Mouse (Mus musculus): ENCODE results near the gene Atp10a.

- no peak for TF ChIP-seq CTCF (conservative IDR thresholded peaks at IDR 0.05; ENCODE audit: insufficient read depth, insufficient read length, low read depth, low read length)
- TF ChIP-seq POLR2A (IDR thresholded peaks at IDR 0.05; ENCODE audit: low read depth, low read length) = no peak
Measured at GRCm38 (mm10) chr7:58732406-58732805, 76.4 kb downstream of the Atp10a start.
